Mouse (Mus musculus): Measurements from ENCODE around the gene Rbm47. TPM values are rescaled to one million over a fixed set of nuclear protein-coding genes. Genes with fewer than 3 reads are reported as not detected.

Gene Rbm47
- total and polyA plus RNA-seq, 3 experiments = 78.8 to 121 (median 84.7) TPM

Small RNA genes within 50 kb of the gene (microRNA-seq; reads per million reads assigned to microRNA genes)
- gene Gm25952 = 0 reads per million in 2 experiments

Other genes with a start within 250 kb of the Rbm47 start
- gene Chrna9, start 238.2 kb downstream of the Rbm47 start, total RNA-seq (2021) = not detected
- gene Chrna9, start 238.2 kb downstream of the Rbm47 start, polyA plus RNA-seq (2012; rRNA removed) = not detected in 2 replicates
- 1 to 10 TPM in 1 of 2 experiments, not detected in 1; 2.5 TPM for gene 9130230L23Rik, start 168.8 kb downstream of the Rbm47 start, total RNA-seq (2021)
- 0.08 and 0.24 TPM in 2 replicates for gene 9130230L23Rik, start 168.8 kb downstream of the Rbm47 start, polyA plus RNA-seq (2012; rRNA removed)
- gene Nsun7, start 86.8 kb upstream of the Rbm47 start, total RNA-seq (2021) = under 1 TPM; 0.40 to 0.45 TPM
- gene Nsun7, start 86.8 kb upstream of the Rbm47 start, polyA plus RNA-seq (2012; rRNA removed) = 0.22 TPM in 2 replicates

Measured in adrenal gland, adult 2 months (tissue).